Mouse (Mus musculus) v-Abl transformed pro-B cells (cell line): Measurements from ENCODE around the gene Zfand4.

ENCODE experiments used
- in situ Hi-C, 2 experiments: fragments of 400-800 bp; cut with MboI; formaldehyde crosslinking; loops; one replicate each; pipeline ENCODE4 v1.15.1; 2025; ENCODE audit not compliant: unreplicated experiment in 2 of 2

The Zfand4 gene

DNA sequence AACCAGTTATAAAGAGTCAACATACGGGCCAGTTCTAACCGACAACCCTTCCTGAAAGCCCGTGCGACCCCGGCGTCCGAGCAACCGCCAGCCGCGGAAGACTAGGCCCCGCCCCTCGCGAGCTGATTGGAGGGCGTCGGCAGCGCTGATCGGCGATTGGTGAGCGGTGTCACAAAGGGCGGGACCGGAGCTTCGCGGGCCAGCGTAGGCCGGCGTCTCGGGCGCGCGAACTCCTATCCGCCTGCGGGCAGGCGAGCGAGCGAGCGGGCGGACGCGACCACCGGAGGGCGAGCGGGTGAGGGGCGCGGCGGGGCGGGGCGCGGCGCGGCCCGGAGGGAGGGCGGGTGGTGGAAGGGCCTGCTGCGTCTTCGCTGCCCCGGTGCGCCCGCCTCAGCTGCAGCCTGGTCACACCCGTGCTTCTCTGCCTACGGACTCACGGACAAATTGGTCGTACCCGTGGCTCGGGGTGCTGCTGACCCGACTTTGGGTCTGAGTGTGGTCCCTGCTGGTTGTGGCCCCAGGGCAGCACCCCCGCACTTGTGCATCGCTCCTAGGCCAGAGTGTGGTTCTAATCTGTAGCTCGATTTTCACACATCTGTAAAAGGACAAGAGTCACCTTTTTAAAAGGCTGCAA lies at the start of gene Zfand4:
Gene Zfand4, plus strand, starts transcription at position 205 of the 634 bp plus-strand sequence.
- in situ Hi-C loops, result loop anchor here in 1 of 2 experiments (25.0 kb wide), 1 partner anchor 1573 kb away; the partner anchor contains the start of gene Zfp637

DNA sequence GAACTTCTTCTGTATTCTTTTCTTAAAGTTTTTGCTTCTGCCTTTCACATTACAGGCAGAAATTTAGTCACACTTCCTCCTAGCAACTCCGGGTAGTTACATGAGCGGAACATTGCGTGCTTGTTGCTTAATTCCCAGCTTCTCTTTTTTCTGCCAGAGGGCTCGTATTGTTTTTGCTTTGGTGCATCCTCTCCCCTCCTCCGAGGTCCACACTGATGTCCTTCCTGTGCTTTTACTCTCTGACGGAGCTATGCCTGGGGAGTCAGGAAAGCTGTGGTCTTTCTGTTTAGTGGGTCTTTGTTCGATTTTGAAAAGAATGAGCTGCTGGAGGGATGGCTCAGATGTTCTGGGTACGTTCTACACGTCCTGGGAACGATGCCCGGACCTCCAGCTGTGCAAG lies 36.3 kb upstream of the Zfand4 start:
- in situ Hi-C loops, result loop anchor here in 1 of 2 experiments (25.0 kb wide), 1 partner anchor 215 kb away; no protein-coding TSS in a partner anchor

DNA sequence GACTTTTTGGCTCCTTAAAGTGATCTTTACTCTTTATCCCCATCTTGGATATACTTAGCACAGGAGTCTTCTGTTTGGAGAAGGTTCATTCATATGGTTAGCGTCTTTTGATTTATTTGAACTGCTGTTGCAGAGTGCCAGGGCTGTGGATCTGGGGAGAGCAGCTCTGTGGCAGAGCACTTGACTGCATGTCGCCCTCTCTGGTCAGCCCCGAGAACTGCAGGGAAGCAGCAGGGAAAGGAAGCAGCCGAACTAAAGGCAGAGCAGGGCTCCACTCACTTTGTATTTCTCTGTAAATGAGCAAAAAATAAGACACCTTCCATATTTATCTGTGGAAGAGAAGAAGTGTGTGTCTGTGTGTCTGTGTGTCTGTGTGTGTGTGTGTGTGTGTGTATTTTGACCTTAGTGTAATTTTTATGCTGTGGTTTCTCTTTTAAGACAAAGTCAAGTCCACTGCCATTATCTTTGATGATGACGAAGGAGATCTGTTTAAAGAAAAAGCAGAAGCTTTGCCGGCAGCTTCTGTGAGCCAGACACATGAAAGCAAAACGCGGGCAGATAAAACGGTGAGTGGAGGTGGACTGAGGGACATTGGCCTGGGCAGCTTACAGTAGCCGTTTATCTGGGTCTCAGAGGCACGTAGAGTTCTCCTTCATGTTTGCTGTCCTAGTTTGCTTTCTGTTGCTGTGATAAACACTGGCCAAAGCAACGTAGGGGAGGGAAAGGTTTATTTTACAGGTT lies 35.1 kb upstream of the Zfand4 start:
- in situ Hi-C loops, result loop anchor here in 1 of 2 experiments (25.0 kb wide), 1 partner anchor 217 kb away; no protein-coding TSS in a partner anchor

DNA sequence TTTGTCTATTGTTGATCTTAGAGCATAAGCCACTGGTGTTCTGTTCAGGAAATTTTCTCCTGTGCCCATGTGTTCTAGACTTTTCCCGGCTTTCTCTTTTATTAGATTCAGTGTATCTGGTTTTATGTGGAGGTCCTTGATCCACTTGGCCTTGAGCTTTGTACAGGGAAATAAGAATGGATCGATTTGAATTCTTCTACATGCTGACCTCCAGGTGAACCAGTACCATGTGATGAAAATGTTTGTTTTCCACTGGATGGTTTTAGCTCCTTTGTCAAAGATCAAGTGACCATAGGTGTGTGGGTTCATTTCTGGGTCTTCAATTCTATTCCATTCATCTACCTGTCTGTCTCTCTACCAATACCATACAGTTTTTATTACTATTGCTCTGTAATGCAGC lies 29.2 kb upstream of the Zfand4 start:
- in situ Hi-C loops, result loop anchor here in 1 of 2 experiments (25.0 kb wide), 1 partner anchor 223 kb away; no protein-coding TSS in a partner anchor

DNA sequence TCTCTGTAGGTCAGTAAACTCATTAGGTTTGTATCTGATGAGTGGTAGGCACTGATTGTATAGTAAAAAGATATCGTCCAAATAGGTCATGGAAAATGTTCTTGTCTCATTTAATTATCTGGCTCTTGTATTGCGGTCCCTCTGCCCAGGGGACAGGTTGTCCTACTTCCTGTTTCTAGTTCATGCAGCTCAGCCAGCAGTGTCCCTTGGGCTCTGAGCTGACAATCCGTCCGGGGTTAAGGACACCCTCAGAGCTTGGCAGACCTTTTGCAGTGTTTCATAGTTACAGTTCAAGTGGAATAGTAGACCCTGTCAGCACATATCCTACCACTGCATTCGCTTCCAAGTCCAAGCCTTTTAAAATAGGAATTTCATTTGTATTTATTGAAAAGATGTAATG lies 28.7 kb upstream of the Zfand4 start:
- in situ Hi-C loops, result loop anchor here in 1 of 2 experiments (25.0 kb wide), 1 partner anchor 223 kb away; no protein-coding TSS in a partner anchor

DNA sequence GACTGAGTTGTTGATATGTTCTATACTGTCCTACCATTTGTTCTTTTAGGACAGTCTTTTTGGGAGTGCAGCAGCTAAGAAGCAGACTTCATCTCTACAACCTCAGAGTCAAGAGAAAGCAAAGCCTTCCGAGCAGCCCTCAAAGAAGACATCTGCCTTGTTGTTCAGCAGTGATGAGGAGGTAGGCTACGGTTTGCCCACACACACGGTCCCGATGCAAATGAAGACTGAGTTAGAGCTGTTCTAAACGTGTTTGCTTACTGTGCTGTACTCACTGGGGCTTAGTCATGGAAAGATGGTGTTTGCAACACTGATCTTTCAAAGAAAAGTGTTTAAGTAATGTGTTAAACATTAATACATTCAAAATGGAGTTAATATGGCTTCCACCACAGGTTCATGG lies 25.9 kb upstream of the Zfand4 start:
- in situ Hi-C loops, result loop anchor here in 1 of 2 experiments (25.0 kb wide), 1 partner anchor 226 kb away; no protein-coding TSS in a partner anchor

DNA sequence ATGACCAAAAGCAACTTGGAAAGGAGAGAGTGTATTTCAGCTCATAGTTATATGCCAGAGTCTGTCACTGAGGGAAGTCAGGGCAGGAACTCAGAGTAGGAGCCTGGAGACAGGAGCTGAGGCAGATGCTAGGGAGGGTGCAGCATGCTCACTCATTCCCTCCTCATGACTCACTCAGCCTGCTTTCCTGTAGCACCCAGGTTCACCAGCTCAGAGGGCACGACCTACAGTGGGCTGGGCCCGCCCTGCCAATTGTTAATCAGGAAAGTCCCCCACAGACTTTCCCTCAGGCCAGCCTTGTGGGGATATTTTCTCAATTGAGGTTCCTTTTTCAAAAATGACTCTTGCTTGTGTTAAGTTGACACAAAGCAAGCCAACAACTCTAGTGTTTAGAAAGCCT lies 23.7 kb upstream of the Zfand4 start:
- in situ Hi-C loops, result loop anchor here in 1 of 2 experiments (25.0 kb wide), 1 partner anchor 228 kb away; no protein-coding TSS in a partner anchor

DNA sequence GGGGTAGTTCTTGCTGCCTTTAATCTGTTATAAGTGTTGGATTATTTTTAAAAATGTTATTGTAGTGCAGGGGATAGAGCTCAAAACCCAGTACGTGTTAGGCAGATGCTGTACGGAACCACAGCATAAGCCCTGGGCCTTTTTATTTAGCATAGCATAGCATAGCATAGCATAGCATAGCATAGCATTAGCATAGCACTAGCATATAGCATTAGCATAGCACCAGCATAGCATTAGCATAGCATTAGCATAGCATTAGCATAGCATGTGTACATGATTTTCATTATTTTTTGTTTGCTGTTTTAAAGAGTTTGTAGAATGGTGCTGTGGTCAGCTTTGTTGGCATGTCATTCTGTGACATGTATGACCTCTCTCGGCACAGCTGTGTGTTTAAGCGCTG lies 4.4 kb upstream of the Zfand4 start:
- in situ Hi-C loops, result loop anchor here in 1 of 2 experiments (25.0 kb wide), 1 partner anchor 1578 kb away; the partner anchor contains the start of gene Zfp637

DNA sequence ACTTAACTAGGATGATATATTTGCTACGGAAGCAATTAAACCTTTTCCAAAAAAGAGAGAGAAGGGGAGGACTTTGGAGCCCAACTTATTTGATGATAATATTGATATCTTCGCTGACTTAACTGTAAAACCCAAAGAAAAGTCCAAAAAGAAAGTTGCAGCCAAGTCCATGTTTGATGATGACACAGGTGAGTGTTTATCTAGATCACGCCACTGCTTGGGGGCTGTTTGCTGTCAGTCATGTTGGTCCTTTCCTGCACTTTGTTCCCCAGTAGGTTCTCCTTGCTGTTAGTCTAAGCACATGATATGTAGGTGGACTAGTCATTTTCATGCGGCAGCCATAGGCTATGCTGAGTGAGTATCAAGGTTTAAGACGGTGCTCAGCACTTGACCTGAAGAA lies 3.5 kb upstream of the Zfand4 start:
- in situ Hi-C loops, result loop anchor here in 1 of 2 experiments (25.0 kb wide), 1 partner anchor 1577 kb away; the partner anchor contains the start of gene Zfp637

DNA sequence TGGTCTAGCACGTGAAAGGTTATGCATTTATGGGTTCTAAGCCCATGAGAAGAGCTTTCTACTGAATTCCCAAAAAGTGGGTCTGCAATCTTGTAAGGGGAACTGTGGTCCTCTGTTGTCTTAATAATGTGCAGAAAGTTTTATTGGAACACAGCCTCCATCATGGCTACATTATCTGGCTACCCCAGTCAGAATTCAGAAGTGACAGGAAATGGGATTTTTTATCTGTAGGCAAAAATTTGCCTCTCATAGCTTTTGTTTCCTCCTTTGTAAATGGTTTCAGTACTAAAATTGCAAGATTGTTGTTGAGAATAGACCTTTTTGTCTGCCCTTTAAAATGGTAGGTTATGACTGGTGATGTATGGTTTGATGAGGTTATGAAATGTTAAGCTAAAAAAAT lies 1.2 kb upstream of the Zfand4 start:
- in situ Hi-C loops, result loop anchor here in 1 of 2 experiments (25.0 kb wide), 1 partner anchor 1574 kb away; the partner anchor contains the start of gene Zfp637

DNA sequence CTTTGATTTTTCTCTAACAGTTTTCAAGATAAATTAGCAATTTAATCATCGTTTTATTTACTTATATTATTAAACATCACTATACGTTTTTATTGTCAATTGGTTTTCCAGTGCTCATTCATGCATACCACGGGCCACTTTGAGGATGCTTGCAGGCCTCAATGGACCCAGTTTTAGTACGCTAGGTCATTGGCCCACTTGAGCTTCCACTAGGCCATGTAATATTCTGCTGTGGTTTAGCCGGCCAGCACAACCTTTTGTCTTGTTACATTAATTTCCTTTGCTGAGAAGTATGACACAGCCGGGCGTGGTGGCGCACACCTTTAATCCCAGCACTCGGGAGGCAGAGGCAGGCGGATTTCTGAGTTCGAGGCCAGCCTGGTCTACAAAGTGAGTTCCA lies 814 bp downstream of the Zfand4 start:
- in situ Hi-C loops, result loop anchor here in 1 of 2 experiments (5.0 to 25.0 kb wide), 2 partner anchors 302 to 1572 kb away; partner anchors contain the start of gene Zfp637

DNA sequence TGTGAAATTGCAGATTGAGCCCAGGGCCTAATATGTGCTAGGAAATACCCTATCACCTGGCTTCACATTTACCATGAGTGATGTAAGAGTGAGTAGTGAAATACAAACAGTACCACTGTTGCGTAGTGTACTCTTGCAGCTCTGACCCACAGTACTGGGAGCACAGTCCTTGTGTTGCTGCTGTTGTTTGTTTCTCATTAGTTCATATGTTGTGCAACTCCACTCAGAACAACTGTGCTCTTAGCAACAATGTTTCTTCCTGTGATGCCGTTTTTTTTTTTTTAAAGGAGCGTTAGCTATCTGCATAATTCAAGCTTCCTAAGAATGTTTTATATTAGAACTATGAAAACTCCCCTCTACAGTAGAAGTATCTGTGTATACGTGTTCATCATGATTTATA lies 1.6 kb downstream of the Zfand4 start:
- in situ Hi-C loops, result loop anchor here in 1 of 2 experiments (5.0 to 25.0 kb wide), 2 partner anchors 302 to 1572 kb away; partner anchors contain the start of gene Zfp637

DNA sequence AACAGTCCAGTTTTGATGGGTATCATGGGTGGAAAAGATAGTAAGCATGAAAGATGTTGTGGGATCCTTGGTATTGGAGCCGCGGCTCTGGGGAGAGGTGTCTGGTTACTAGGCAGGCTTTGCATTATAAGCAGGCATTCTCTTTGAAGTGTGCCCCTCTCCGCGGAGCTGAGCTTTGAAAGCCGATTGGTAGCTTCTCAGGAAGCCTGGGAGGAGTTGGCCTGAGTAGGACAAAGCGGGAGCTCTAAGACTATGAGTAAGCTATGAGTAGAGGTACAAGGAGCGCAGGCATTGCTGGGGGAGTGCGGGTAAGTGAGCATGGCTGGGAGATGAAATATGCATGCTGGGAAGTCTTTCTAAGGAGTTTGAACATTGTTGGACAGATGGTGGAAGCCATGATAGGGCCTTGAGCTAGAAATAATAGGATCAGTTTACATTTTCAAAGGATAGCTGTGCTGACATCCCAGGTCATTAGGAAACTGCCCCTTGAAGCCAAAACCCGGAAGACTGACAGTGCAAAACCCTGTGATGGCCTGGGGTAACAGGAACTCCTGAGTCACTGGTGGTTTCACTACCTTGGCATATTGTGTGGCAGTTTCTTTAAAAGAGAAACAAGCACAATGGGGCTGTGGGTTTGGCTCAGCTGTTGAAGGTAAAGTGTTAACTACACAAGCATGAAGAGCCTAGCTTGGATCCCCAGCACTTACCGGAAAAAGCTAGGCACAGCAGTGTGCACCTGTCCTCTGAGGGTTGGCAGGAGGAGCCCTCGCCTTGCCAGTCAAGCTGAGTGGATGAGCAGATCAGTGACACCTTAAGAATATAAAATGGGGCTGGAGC lies 2.5 kb downstream of the Zfand4 start:
- in situ Hi-C loops, result loop anchor here in 1 of 2 experiments (5.0 to 25.0 kb wide), 2 partner anchors 301 to 1571 kb away; partner anchors contain the start of gene Zfp637

DNA sequence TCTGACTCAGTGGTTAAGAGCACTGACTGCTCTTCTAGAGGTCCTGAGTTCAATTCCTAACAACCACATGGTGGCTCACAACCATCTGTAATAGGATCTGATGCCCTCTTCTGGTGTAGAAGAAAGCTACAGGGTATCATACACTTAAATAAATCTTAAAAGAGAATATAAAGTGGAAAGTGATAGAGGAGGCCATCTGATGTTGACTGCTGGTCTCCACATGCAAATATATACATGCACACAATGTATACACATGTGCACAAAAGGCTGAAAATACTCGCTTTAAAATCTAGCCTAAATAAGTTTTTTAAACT lies 3.0 kb downstream of the Zfand4 start:
- in situ Hi-C loops, result loop anchor here in 1 of 2 experiments (5.0 to 25.0 kb wide), 2 partner anchors 300 to 1570 kb away; partner anchors contain the start of gene Zfp637

DNA sequence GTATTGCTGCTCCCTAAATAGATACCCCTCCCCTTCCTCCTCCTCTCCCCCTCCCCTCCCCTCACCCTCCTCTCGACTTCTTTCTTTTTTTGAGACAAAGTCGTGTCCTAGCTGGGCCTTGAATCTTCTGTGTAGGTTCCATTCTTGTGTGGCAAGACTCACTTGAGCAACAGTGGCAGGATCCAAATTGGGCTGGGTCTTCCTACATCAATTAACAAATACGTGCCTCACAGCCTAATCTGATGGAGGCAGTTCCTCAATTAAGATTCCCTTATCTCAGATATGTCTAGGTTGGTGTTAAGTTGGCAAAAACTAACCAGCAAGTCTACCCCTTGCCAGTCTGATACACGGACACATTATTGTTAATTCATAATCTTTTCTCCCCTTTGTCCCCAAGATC lies 11.7 kb downstream of the Zfand4 start:
- in situ Hi-C loops, result loop anchor here in 1 of 2 experiments (25.0 kb wide), 1 partner anchor 287 kb away; the partner anchor contains the start of genes Gm5580 and Olfr214

DNA sequence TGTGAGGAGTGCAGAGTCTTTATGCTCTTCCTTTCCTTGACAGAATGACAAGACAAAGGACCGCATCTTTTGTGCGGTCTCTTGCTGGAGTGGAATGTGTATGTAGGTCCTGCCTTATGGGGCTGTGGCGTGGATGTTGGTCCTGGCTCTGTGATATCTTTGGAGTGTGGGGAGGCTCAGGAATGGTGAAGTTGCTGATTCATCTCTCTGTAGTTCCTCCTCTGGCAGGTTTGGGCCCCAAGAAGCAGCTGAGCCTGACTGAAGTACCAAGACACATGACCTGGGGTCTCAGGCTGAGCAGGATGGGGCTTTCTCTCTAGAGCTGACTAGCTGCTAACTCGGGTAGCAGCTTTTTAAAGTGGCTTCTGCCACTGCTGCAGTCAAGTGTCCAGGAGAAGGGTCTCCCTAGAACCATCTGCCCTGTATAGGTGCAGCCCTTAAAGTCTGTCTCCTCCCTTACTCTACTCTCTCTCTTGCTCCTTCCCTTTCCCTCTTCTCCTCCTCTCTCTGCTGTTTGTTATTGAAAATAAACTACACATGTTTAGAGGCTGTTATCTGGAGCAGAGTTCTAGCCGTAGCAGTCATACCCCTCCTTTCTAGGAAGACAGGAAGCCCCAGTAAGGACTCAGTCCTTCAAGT lies 14.8 kb downstream of the Zfand4 start:
- in situ Hi-C loops, result loop anchor here in 1 of 2 experiments (25.0 kb wide), 1 partner anchor 284 kb away; the partner anchor contains the start of genes Gm5580 and Olfr214

DNA sequence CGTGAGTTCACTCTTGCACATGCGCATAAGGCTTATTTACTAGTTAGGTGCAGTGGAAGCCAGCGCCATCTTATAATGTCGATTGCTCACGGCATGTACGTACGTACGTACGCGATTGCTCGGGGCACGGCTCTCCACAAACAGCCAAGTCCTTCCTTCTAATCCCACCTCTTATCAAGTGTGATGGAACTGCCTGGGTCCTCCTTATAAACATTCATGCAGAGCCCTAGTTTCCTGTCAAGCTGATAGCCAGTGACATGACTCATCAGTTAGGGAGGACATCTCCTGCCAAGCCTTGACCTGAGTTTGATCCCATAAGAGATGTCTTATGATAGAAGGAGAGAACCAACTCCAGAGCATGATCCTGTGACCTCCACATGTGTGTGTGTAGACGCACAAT lies 17.0 kb downstream of the Zfand4 start:
- in situ Hi-C loops, result loop anchor here (5.0 to 25.0 kb wide), 2 partner anchors 141 to 281 kb away; partner anchors contain the start of genes Gm5580 (in 1 of the 2) and Olfr214 (in 1 of the 2)

DNA sequence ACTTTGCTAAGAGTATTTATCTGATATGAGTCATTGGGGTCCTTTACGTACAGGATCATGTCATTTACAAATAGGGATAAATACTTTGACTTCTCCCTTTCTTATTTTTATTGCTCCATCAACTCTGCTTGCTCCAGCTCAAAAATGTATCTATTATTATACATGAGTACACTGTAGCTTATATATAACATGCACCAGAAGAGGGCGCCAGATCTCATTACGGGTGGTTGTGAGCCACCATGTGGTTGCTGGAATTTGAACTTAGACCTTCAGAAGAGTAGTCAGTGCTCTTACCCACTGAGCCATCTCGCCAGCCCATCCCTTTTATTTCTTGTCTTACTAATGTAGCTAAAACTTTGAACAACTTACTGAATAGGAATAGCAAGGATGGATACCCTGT lies 18.5 kb downstream of the Zfand4 start:
- in situ Hi-C loops, result loop anchor here (5.0 to 25.0 kb wide), 2 partner anchors 140 to 280 kb away; partner anchors contain the start of genes Gm5580 (in 1 of the 2) and Olfr214 (in 1 of the 2)

DNA sequence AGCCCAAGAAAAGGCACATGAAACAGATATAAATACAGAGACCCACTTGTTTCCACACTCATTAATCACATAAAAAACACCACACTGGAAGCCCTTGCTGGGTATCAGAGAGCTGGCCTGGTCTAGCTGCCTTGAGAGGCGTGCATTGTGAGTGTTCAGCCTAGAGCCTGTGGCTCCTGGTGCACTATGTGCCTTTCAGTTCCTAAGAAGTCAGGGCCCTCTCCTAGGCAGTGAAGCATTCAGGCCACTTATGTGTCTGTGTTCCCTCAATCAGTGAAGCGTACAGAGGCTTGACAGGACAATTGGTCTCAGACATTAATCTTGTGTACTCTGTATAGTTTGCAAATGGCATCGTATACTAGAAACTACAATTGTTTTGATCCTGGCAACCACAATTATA lies 19.3 kb downstream of the Zfand4 start:
- in situ Hi-C loops, result loop anchor here (5.0 to 25.0 kb wide), 2 partner anchors 139 to 279 kb away; partner anchors contain the start of genes Gm5580 (in 1 of the 2) and Olfr214 (in 1 of the 2)
